Mouse (Mus musculus): ENCODE measurements around the gene Mapre3. TPM values are rescaled to one million over a fixed set of nuclear protein-coding genes. Genes with fewer than 3 reads are reported as not detected.

Mapre3 gene
- polyA plus RNA-seq, 1 experiment = 69.3 TPM

GRCm38 (mm10) chr5:30914101-30914635 lies 99.7 kb downstream of the Mapre3 start:
- peak overlapping the region; percentile 55 for H3K4me3 ChIP-seq (ENCODE audit: insufficient read depth, low read depth, low read length)
- peak overlapping the region; percentile 79 for H3K27ac ChIP-seq (replicated peaks; ENCODE audit: low read depth, low read length)
- H3K4me1 ChIP-seq (ENCODE audit: control insufficient read depth, insufficient read depth, insufficient read length, low read length) = peaks cover 45% of the 10 kb centered on the region

- peak overlapping the region; percentile 55 for H3K4me3 ChIP-seq (ENCODE audit: insufficient read depth, low read depth, low read length)
- peaks cover 38% of the 10 kb centered on the region for H3K4me1 ChIP-seq (ENCODE audit: control insufficient read depth, insufficient read depth, insufficient read length, low read length)
- peak overlapping the region; percentile 79 for H3K27ac ChIP-seq (replicated peaks; ENCODE audit: low read depth, low read length)
These were observed 100.4 kb downstream of the Mapre3 start for GRCm38 (mm10) chr5:30914849-30915248.

- peak overlapping the region; percentile 79 for H3K27ac ChIP-seq (replicated peaks; ENCODE audit: low read depth, low read length)
- peaks cover 34% of the 10 kb centered on the region for H3K4me1 ChIP-seq (ENCODE audit: control insufficient read depth, insufficient read depth, insufficient read length, low read length)
- peak overlapping the region; percentile 55; the same call in 1 of the 2 replicates for H3K4me3 ChIP-seq (ENCODE audit: insufficient read depth, low read depth, low read length)
These were observed 101.0 kb downstream of the Mapre3 start for GRCm38 (mm10) chr5:30915456-30915855.

Other genes with a start within 250 kb of the Mapre3 start
- 118 and 132 TPM in 2 replicates for gene Kcnk3, start 226.5 kb upstream of the Mapre3 start, polyA plus RNA-seq (2012; ENCODE audit: insufficient read depth, insufficient read length, missing spikeins)
- gene Slc35f6, start 166.7 kb upstream of the Mapre3 start, polyA plus RNA-seq (2012; ENCODE audit: insufficient read depth, insufficient read length, missing spikeins) = 20.9 and 21.8 TPM in 2 replicates
- gene Cenpa, start 147.9 kb upstream of the Mapre3 start, polyA plus RNA-seq (2012; ENCODE audit: insufficient read depth, insufficient read length, missing spikeins) = 4.2 and 13.7 TPM in 2 replicates
- not detected in 2 replicates for gene Dpysl5, start 103.1 kb upstream of the Mapre3 start, polyA plus RNA-seq (2012; ENCODE audit: insufficient read depth, insufficient read length, missing spikeins)
- 18.2 and 30.3 TPM in 2 replicates for gene Tmem214, start 53.4 kb downstream of the Mapre3 start, polyA plus RNA-seq (2012; ENCODE audit: insufficient read depth, insufficient read length, missing spikeins)
- 1.7 and 2.9 TPM in 2 replicates for gene Agbl5, start 74.1 kb downstream of the Mapre3 start, polyA plus RNA-seq (2012; ENCODE audit: insufficient read depth, insufficient read length, missing spikeins)
- gene Ost4, start 93.1 kb downstream of the Mapre3 start, polyA plus RNA-seq (2012; ENCODE audit: insufficient read depth, insufficient read length, missing spikeins) = 357 and 467 TPM in 2 replicates
- 2.4 and 3.6 TPM in 2 replicates for gene Emilin1, start 98.8 kb downstream of the Mapre3 start, polyA plus RNA-seq (2012; ENCODE audit: insufficient read depth, insufficient read length, missing spikeins)
- 27.8 and 28.8 TPM in 2 replicates for gene Khk, start 106.8 kb downstream of the Mapre3 start, polyA plus RNA-seq (2012; ENCODE audit: insufficient read depth, insufficient read length, missing spikeins)
- gene Cgref1, start 130.9 kb downstream of the Mapre3 start, polyA plus RNA-seq (2012; ENCODE audit: insufficient read depth, insufficient read length, missing spikeins) = 1.0 TPM in 1 of 2 replicates, not detected in the other
- gene Preb, start 145.7 kb downstream of the Mapre3 start, polyA plus RNA-seq (2012; ENCODE audit: insufficient read depth, insufficient read length, missing spikeins) = 51.9 and 74.1 TPM in 2 replicates
- gene Tcf23, start 154.0 kb downstream of the Mapre3 start, polyA plus RNA-seq (2012; ENCODE audit: insufficient read depth, insufficient read length, missing spikeins) = not detected in 2 replicates
- gene Atraid, start 233.7 kb downstream of the Mapre3 start, polyA plus RNA-seq (2012; ENCODE audit: insufficient read depth, insufficient read length, missing spikeins) = 156 and 168 TPM in 2 replicates
- 8.2 and 10.3 TPM in 2 replicates for gene Slc5a6, start 234.3 kb downstream of the Mapre3 start, polyA plus RNA-seq (2012; ENCODE audit: insufficient read depth, insufficient read length, missing spikeins)
- 6.8 and 19.9 TPM in 2 replicates for gene Cad, start 240.1 kb downstream of the Mapre3 start, polyA plus RNA-seq (2012; ENCODE audit: insufficient read depth, insufficient read length, missing spikeins)